Mouse (Mus musculus): Measurements from ENCODE around the gene Npdc1.

- no peak for TF ChIP-seq CTCF (IDR thresholded peaks at IDR 0.05; ENCODE audit: control insufficient read depth, insufficient read depth, insufficient read length)
- TF ChIP-seq MYOD1 (IDR thresholded peaks at IDR 0.05; ENCODE audit: control insufficient read depth, insufficient read length, low read depth): no peak
Observed at GRCm38 (mm10) chr2:25350701-25351100, 48.5 kb upstream of the Npdc1 start.

Measured in C2C12 (cell line).